In the genomic region with DNA sequence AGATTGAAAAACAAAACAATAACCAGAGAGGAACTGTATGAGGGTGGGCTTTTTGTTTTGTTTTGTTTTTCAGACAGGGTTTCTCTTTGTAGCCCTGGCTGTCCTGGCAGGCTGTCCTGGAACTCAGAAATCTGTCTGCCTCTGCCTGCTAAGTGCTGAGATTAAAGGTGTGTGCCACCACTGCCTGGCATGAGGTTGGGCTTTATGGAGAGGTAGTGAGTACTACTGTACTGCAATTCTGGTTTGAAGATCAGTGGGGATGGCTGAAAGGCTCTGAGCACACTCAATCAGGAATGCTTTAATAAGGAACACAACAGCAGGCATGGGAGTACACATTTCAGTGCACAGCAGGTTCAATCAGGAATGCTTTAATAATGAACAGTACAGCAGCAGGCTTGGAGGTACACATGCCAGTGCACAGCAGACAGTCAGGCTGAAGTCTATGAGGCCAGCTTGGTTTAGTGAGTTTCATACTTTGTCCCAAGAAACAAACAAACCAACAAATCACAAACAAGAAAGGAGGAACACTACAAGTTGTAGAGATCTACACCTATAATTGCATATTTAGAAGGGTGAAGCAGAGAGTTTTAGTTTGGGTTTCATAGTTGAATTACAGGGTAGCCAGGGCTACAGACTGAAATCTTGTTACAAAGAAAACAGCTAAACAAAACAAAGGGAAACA, we compare ENCODE assay signal across 9 mouse cellular contexts. TPM values are rescaled to one million over a fixed set of nuclear protein-coding genes. Genes with fewer than 3 reads are reported as not detected.
A peak's percentile ranks its signal among the peaks of the same experiment; 100 is the strongest.
DNase-seq lines count a peak whose midpoint lies in the region; ATAC-seq lines count a peak whose summit lies in the region.
"Had no signal": no experiment of that assay in that cellular context is flagged by ENCODE, and none has a peak within 500 bp of the region (broad histone marks: within the 10 kb centered on the region; RNA-seq: fewer than 3 reads in every experiment).

No protein-coding gene starts in this region.

- no peak overlapping the region for H3K4me2 ChIP-seq in neural tube, embryonic 11.5 days (ENCODE audit: low read depth)
- no peak overlapping the region for H3K4me2 ChIP-seq in neural tube, embryonic 15.5 days
- no peak overlapping the region for H3K4me2 ChIP-seq in stomach, embryonic 15.5 days

- peak overlapping the region; percentile 29; the same call in 1 of the 2 replicates for H3K9ac ChIP-seq in neural tube, embryonic 11.5 days (ENCODE audit: low read length)
- no peak overlapping the region for H3K9ac ChIP-seq in neural tube, embryonic 15.5 days (replicated peaks)
- H3K9ac ChIP-seq in stomach, embryonic 15.5 days, result no peak overlapping the region

- peak; percentile 80 for DNase-seq in heart, adult 11 months
- no peak for DNase-seq in heart, postnatal 25 days (ENCODE audit: low spot score)
- peak; percentile 24 for DNase-seq in neural tube, embryonic 11.5 days (ENCODE audit: low spot score)
- DNase-seq in induced T-regulatory cell, adult 2 months (ENCODE audit: low read depth), result peak; percentile 47
- DNase-seq in frontal cortex, postnatal 36 days (ENCODE audit: low spot score in 2 of 2), result no peak
- DNase-seq in cerebellum, postnatal 14 days, result no peak

- intact Hi-C loops in heart, postnatal 25 days (cut with DNase I), result loop anchor here (5.0 kb wide), 3 partner anchors 51 to 169 kb away; a partner anchor contains a TSS

- peaks cover 24% of the 10 kb centered on the region for H3K4me1 ChIP-seq in neural tube, embryonic 11.5 days (ENCODE audit: control insufficient read depth, insufficient read depth, low read length)
- H3K4me1 ChIP-seq in neural tube, embryonic 15.5 days, result peaks cover 31% of the 10 kb centered on the region
- H3K4me1 ChIP-seq in stomach, embryonic 15.5 days, result peaks cover 10% of the 10 kb centered on the region; the same call in 1 of the 2 replicates

- no peaks in the 10 kb centered on the region for H3K36me3 ChIP-seq in neural tube, embryonic 11.5 days (ENCODE audit: control insufficient read depth, insufficient read depth, low read length)
- H3K36me3 ChIP-seq in neural tube, embryonic 15.5 days, result no peaks in the 10 kb centered on the region
- no peaks in the 10 kb centered on the region for H3K36me3 ChIP-seq in stomach, embryonic 15.5 days

- no peaks in the 10 kb centered on the region for H3K9me3 ChIP-seq in neural tube, embryonic 11.5 days (ENCODE audit: control insufficient read depth, low read length)
- no peaks in the 10 kb centered on the region for H3K9me3 ChIP-seq in neural tube, embryonic 15.5 days (replicated peaks)
- H3K9me3 ChIP-seq in stomach, embryonic 15.5 days, result no peaks in the 10 kb centered on the region

- no peak for ATAC-seq in neural tube, embryonic 11.5 days (ENCODE audit: insufficient read depth, low FRiP score, low TSS enrichment)
- ATAC-seq in neural tube, embryonic 15.5 days (ENCODE audit: low FRiP score), result no peak
- no peak for ATAC-seq in stomach, embryonic 15.5 days (ENCODE audit: insufficient read depth, low FRiP score, low read depth)

- H3K27me3 ChIP-seq in neural tube, embryonic 11.5 days (ENCODE audit: control insufficient read depth, insufficient read depth, low read length), result no peaks in the 10 kb centered on the region
- no peaks in the 10 kb centered on the region for H3K27me3 ChIP-seq in neural tube, embryonic 15.5 days (replicated peaks)
- no peaks in the 10 kb centered on the region for H3K27me3 ChIP-seq in stomach, embryonic 15.5 days (replicated peaks)

- peak overlapping the region; percentile 87 for H3K27ac ChIP-seq in neural tube, embryonic 11.5 days (ENCODE audit: low read depth, low read length)
- no peak overlapping the region for H3K27ac ChIP-seq in neural tube, embryonic 15.5 days (replicated peaks)
- peak overlapping the region; percentile 86 for H3K27ac ChIP-seq in stomach, embryonic 15.5 days

- no peak overlapping the region for H3K4me3 ChIP-seq in neural tube, embryonic 11.5 days (ENCODE audit: low read depth, low read length)
- no peak overlapping the region for H3K4me3 ChIP-seq in neural tube, embryonic 15.5 days (replicated peaks)
- H3K4me3 ChIP-seq in stomach, embryonic 15.5 days (replicated peaks), result no peak overlapping the region

RNA-seq across cellular contexts. Expression of a gene that starts 2.1 kb away (rescaled TPM):
- total RNA-seq in heart, postnatal 25 days (2021), result 10 to 100 TPM; 54.4 to 63.1 TPM
- polyA plus RNA-seq in neural tube, embryonic 11.5 days (2014; fragmentation: Nextera tagmentation; extraction: Ambion mirVana), result 89.4 and 91.9 TPM in 2 replicates
- polyA plus RNA-seq in neural tube, embryonic 15.5 days (2015; fragmentation: Nextera tagmentation; extraction: Ambion mirVana), result 31.8 and 54.1 TPM in 2 replicates
- 117 and 130 TPM in 2 replicates for polyA plus RNA-seq in stomach, embryonic 15.5 days (2015; fragmentation: Nextera tagmentation; extraction: Ambion mirVana)

RNA-seq across cellular contexts. Expression of a gene that starts 8.0 kb away (rescaled TPM):
- 1 to 10 TPM; 3.4 to 3.6 TPM for total RNA-seq in heart, postnatal 25 days (2021)
- 8.1 and 10.4 TPM in 2 replicates for polyA plus RNA-seq in neural tube, embryonic 11.5 days (2014; fragmentation: Nextera tagmentation; extraction: Ambion mirVana)
- 0.88 and 2.0 TPM in 2 replicates for polyA plus RNA-seq in neural tube, embryonic 15.5 days (2015; fragmentation: Nextera tagmentation; extraction: Ambion mirVana)
- 5.7 and 7.9 TPM in 2 replicates for polyA plus RNA-seq in stomach, embryonic 15.5 days (2015; fragmentation: Nextera tagmentation; extraction: Ambion mirVana)

RNA-seq across cellular contexts. Expression of a gene that starts 9.3 kb away (rescaled TPM):
- 1 to 10 TPM; 2.4 to 4.8 TPM for total RNA-seq in heart, postnatal 25 days (2021)
- polyA plus RNA-seq in neural tube, embryonic 11.5 days (2014; fragmentation: Nextera tagmentation; extraction: Ambion mirVana), result 0.90 and 4.0 TPM in 2 replicates
- polyA plus RNA-seq in neural tube, embryonic 15.5 days (2015; fragmentation: Nextera tagmentation; extraction: Ambion mirVana), result 0.97 TPM in 1 of 2 replicates, not detected in the other
- polyA plus RNA-seq in stomach, embryonic 15.5 days (2015; fragmentation: Nextera tagmentation; extraction: Ambion mirVana), result 2.4 and 3.4 TPM in 2 replicates
- polyA plus RNA-seq: liver, adult 2 months had no signal

RNA-seq across cellular contexts. Expression of a gene that starts 9.5 kb away (rescaled TPM):
- total RNA-seq in heart, postnatal 25 days (2021), result 10 to 100 TPM; 16.8 to 17.6 TPM
- polyA plus RNA-seq in neural tube, embryonic 11.5 days (2014; fragmentation: Nextera tagmentation; extraction: Ambion mirVana), result 3.4 and 4.1 TPM in 2 replicates
- polyA plus RNA-seq in neural tube, embryonic 15.5 days (2015; fragmentation: Nextera tagmentation; extraction: Ambion mirVana), result 2.7 TPM in 1 of 2 replicates, not detected in the other
- polyA plus RNA-seq in stomach, embryonic 15.5 days (2015; fragmentation: Nextera tagmentation; extraction: Ambion mirVana), result 3.5 and 3.8 TPM in 2 replicates
- polyA plus RNA-seq: liver, adult 2 months had no signal

RNA-seq across cellular contexts. Expression of a gene that starts 12.3 kb away (rescaled TPM):
- 10 to 100 TPM; 28.4 to 48.1 TPM for total RNA-seq in heart, postnatal 25 days (2021)
- polyA plus RNA-seq in neural tube, embryonic 11.5 days (2014; fragmentation: Nextera tagmentation; extraction: Ambion mirVana), result 6.9 and 10.2 TPM in 2 replicates
- polyA plus RNA-seq in neural tube, embryonic 15.5 days (2015; fragmentation: Nextera tagmentation; extraction: Ambion mirVana), result 2.2 and 2.9 TPM in 2 replicates
- 11.7 and 17.0 TPM in 2 replicates for polyA plus RNA-seq in stomach, embryonic 15.5 days (2015; fragmentation: Nextera tagmentation; extraction: Ambion mirVana)

Comparison
In these comparisons a context has a peak if more than half of its experiments do, and no peak if none do; other contexts are left out.
1. DNase-seq: peak in heart, adult 11 months (single experiment), neural tube, embryonic 11.5 days (single experiment) and induced T-regulatory cell, adult 2 months (single experiment); none in heart, postnatal 25 days (single experiment), frontal cortex, postnatal 36 days (0 of 2) and cerebellum, postnatal 14 days (0 of 2).